Mouse (Mus musculus): ENCODE results near the gene Edc3.

DNA sequence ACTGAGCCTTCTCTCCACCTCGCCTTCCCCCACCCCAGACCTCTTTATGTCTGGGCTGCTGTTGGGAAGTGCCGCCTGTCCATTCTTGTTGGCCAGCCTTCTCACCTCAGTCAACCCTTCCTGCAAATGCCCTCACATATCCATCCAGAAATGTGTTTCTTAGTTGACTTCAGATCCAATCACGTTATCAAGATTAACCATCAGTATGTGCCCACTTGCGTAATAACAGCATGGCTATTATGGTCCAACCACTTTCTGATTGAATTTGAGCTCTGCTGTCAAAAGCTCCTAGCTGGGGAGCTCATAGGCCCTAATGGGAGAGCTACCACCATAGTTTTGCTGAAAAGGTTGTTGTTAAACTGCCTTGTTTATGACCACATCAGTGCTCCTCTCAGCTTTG lies 37.3 kb upstream of the Edc3 start:
- TF ChIP-seq CTCF (IDR thresholded peaks at IDR 0.05) (no peak), EP300 (IDR thresholded peaks at IDR 0.05; ENCODE audit: insufficient read depth, low read depth, low read length) (no peak), POLR2A (IDR thresholded peaks at IDR 0.05; ENCODE audit: insufficient read depth, low read depth, low read length) (no peak)
